In the genomic region with DNA sequence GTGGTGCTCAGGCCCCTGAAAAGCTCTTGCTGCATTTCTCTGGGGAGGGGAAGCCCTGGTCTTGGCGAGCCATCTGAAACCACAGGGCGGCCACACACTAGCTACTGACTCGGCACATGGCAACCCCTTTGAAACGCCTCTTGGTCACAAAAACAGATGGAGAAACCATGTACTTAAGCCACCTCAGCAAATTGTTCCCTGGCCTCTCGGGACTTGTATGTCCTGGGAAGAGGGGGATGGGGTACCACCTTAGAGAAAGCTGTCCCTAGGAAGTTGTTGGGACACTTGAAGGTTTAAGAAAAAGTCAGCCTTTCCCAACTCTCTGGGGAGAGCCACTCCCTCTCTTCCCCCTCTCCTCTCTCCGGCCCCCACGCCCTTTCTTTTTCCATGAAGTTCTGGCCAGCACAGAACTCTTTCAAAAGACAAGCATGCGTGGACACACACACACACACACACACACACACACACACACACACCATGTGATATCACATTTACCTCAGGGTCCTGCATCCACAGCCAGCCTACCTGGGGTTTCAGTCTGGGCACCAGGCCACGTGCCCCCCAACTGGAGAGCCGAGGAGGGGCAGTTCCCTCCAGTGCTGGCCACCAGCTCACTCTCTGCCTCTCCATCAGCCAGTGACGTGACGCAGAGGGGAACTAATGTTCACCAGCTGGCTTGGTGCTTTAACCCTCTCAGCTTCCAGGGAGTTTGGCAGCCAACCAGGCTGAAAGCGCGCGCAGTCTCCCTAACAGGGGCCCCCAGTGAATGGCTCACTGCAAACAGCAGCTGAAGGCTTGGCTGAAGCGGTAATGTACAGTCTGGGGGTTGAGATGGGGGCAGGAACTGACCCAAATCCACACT, we compare ENCODE assay signal across 9 mouse cellular contexts.
DNase-seq lines count a peak whose midpoint lies in the region; ATAC-seq and TF ChIP-seq lines count a peak whose summit lies in the region.
"Had no signal": no experiment of that assay in that cellular context is flagged by ENCODE, and none has a peak within 500 bp of the region (broad histone marks: within the 10 kb centered on the region; RNA-seq: fewer than 3 reads in every experiment).

No protein-coding gene starts in this region.

- no peak for TF ChIP-seq CTCF in midbrain, postnatal 0 days (IDR thresholded peaks at IDR 0.05)

- no peaks in the 10 kb centered on the region for H3K9me3 ChIP-seq in hindbrain, embryonic 16.5 days (ENCODE audit: control insufficient read depth, low read length)
- H3K9me3 ChIP-seq in limb, embryonic 13.5 days, result no peaks in the 10 kb centered on the region
- no peaks in the 10 kb centered on the region for H3K9me3 ChIP-seq in midbrain, postnatal 0 days (ENCODE audit: low read length)

- peak overlapping the region; percentile 14 for H3K4me2 ChIP-seq in hindbrain, embryonic 16.5 days (ENCODE audit: low read length)
- peak overlapping the region; percentile 56 for H3K4me2 ChIP-seq in limb, embryonic 13.5 days (replicated peaks)
- H3K4me2 ChIP-seq in midbrain, postnatal 0 days (ENCODE audit: low read depth, low read length, poor library complexity, severe bottlenecking), result no peak overlapping the region

- peaks cover 31% of the 10 kb centered on the region for H3K4me1 ChIP-seq in hindbrain, embryonic 16.5 days (ENCODE audit: control insufficient read depth, insufficient read depth, low read depth, low read length)
- peaks cover 82% of the 10 kb centered on the region for H3K4me1 ChIP-seq in limb, embryonic 13.5 days
- H3K4me1 ChIP-seq in midbrain, postnatal 0 days (ENCODE audit: insufficient read depth, low read length), result 0 out of 2 replicates have a peak, but pooled peaks cover 2% of the 10 kb centered on the region
- H3K4me1 ChIP-seq: megakaryocyte, embryonic 14.5 days had no signal

- H3K36me3 ChIP-seq in hindbrain, embryonic 16.5 days (ENCODE audit: control insufficient read depth, insufficient read depth, low read length), result no peaks in the 10 kb centered on the region
- H3K36me3 ChIP-seq in limb, embryonic 13.5 days, result peaks cover 22% of the 10 kb centered on the region
- H3K36me3 ChIP-seq in midbrain, postnatal 0 days (ENCODE audit: insufficient read depth, low read length), result no peaks in the 10 kb centered on the region

- H3K9ac ChIP-seq in hindbrain, embryonic 16.5 days (ENCODE audit: low read depth, low read length), result no peak overlapping the region
- peak overlapping the region; percentile 46; the same call in 1 of the 2 replicates for H3K9ac ChIP-seq in limb, embryonic 13.5 days
- H3K9ac ChIP-seq in midbrain, postnatal 0 days (replicated peaks; ENCODE audit: low read length, poor library complexity, severe bottlenecking), result no peak overlapping the region

- ATAC-seq in hindbrain, embryonic 16.5 days, result peak; percentile 90
- ATAC-seq in limb, embryonic 13.5 days (ENCODE audit: low FRiP score, low read depth), result peak; percentile 93
- peak; percentile 78 for ATAC-seq in midbrain, postnatal 0 days (ENCODE audit: low FRiP score)
- no peak for ATAC-seq in inflammation-experienced regulatory T-cells, adult 6 months

- H3K27me3 ChIP-seq in hindbrain, embryonic 16.5 days (replicated peaks; ENCODE audit: control insufficient read depth, insufficient read depth, low read length), result no peaks in the 10 kb centered on the region
- no peaks in the 10 kb centered on the region for H3K27me3 ChIP-seq in limb, embryonic 13.5 days
- no peaks in the 10 kb centered on the region for H3K27me3 ChIP-seq in midbrain, postnatal 0 days (ENCODE audit: insufficient read depth, low read length)
- H3K27me3 ChIP-seq: megakaryocyte, embryonic 14.5 days had no signal

- peak; percentile 98 for DNase-seq in NIH3T3 (ENCODE audit: low read depth)
- DNase-seq in embryo, embryonic 10 days (ENCODE audit: low spot score), result peak; percentile 88
- DNase-seq in gastrocnemius, postnatal 25 days, result peak; percentile 75
- peak; percentile 93 for DNase-seq in midbrain, postnatal 0 days (ENCODE audit: low spot score)
- peak; percentile 71 for DNase-seq in testis, postnatal 10 days (ENCODE audit: low spot score)

- WGBS in hindbrain, embryonic 16.5 days, result 16% methylated on average over 16 of the region's 16 CpGs
- 4% methylated on average over 16 of the region's 16 CpGs for WGBS in limb, embryonic 13.5 days
- WGBS in midbrain, postnatal 0 days, result 20% methylated on average over 16 of the region's 16 CpGs

- peak overlapping the region; percentile 42 for H3K27ac ChIP-seq in hindbrain, embryonic 16.5 days (ENCODE audit: low read depth, low read length)
- peak overlapping the region; percentile 94 for H3K27ac ChIP-seq in limb, embryonic 13.5 days
- peak overlapping the region; percentile 34; the same call in 1 of the 2 replicates for H3K27ac ChIP-seq in midbrain, postnatal 0 days (ENCODE audit: low read depth, low read length)

- no peak overlapping the region for H3K4me3 ChIP-seq in hindbrain, embryonic 16.5 days (ENCODE audit: low read length)
- H3K4me3 ChIP-seq in limb, embryonic 13.5 days, result peak overlapping the region; percentile 30
- no peak overlapping the region for H3K4me3 ChIP-seq in midbrain, postnatal 0 days (ENCODE audit: low read depth, low read length)
- H3K4me3 ChIP-seq: megakaryocyte, embryonic 14.5 days had no signal

Comparison
In these comparisons a context has a peak if more than half of its experiments do, and no peak if none do; other contexts are left out.
1. H3K27ac ChIP-seq: peak in every context shown above with its lines; median percentile 94 in limb, embryonic 13.5 days; 42 in hindbrain, embryonic 16.5 days; 34 in midbrain, postnatal 0 days.